Mouse (Mus musculus) myocyte (in vitro differentiated cells): Measurements from ENCODE around the gene Gm8024.
"Not testable (repeated sequence)": the region's sequence is repeated elsewhere in the genome, so short reads cannot be mapped to it uniquely, and the experiment has no call there.

Experiments used
- CEBPB ChIP-seq: IDR thresholded peaks from 2 replicates; pipeline ENCODE4 v1.6.1; 2011; ENCODE audit warnings: mild to moderate bottlenecking, moderate library complexity; ENCODE audit not compliant: poor library complexity, insufficient read depth, severe bottlenecking
- E2F4 ChIP-seq: IDR thresholded peaks from one replicate; pipeline ENCODE4 v1.6.1; 2011; ENCODE audit warnings: mild to moderate bottlenecking, control low read depth, moderate library complexity; ENCODE audit not compliant: insufficient read depth
- MYOD1 ChIP-seq, 3 experiments: IDR thresholded peaks; one replicate each; pipeline ENCODE4 v1.6.1; 2011; ENCODE audit warnings: control low read depth in 2 of 3, low read depth in 2 of 3, mild to moderate bottlenecking in 2 of 3, moderate library complexity in 1 of 3; ENCODE audit not compliant: insufficient read length in 2 of 3, control insufficient read depth in 1 of 3
- MYOG ChIP-seq, 3 experiments: IDR thresholded peaks; one replicate each; pipeline ENCODE4 v1.6.1; 2011; ENCODE audit warnings: control low read depth in 2 of 3, low read depth in 2 of 3, mild to moderate bottlenecking in 2 of 3; ENCODE audit not compliant: insufficient read length in 2 of 3, control insufficient read depth in 1 of 3, insufficient read depth in 1 of 3
- POLR2A ChIP-seq: IDR thresholded peaks from one replicate; pipeline ENCODE4 v1.6.1; 2011; ENCODE audit warnings: low read depth, mild to moderate bottlenecking, control low read depth, moderate library complexity; ENCODE audit not compliant: insufficient read length
- POLR2AphosphoS2 ChIP-seq: IDR thresholded peaks from one replicate; pipeline ENCODE4 v1.6.1; 2011; ENCODE audit warnings: low read depth, control low read depth; ENCODE audit not compliant: insufficient read length
- TCF12 ChIP-seq: IDR thresholded peaks from one replicate; pipeline ENCODE4 v1.6.1; 2011; ENCODE audit warnings: mild to moderate bottlenecking, control low read depth; ENCODE audit not compliant: poor library complexity, insufficient read depth, severe bottlenecking
- USF1 ChIP-seq: IDR thresholded peaks from one replicate; pipeline ENCODE4 v1.6.1; 2011; ENCODE audit warnings: low read depth, mild to moderate bottlenecking, control low read depth, moderate library complexity

GRCm38 (mm10) chr14:42524182-42524581 is at the start of gene Gm8024:
- not testable (repeated sequence) for TF ChIP-seq USF1; MYOG (IDR thresholded peaks at IDR 0.05; ENCODE audit: control insufficient read depth in 1 of 3, insufficient read depth in 1 of 3, insufficient read length in 2 of 3, low read depth in 2 of 3); POLR2A; POLR2AphosphoS2; E2F4; MYOD1 (IDR thresholded peaks at IDR 0.05; ENCODE audit: control insufficient read depth in 1 of 3, insufficient read length in 2 of 3, low read depth in 2 of 3); TCF12; CEBPB
